Mouse (Mus musculus): ENCODE measurements around the gene Emilin2. TPM values are rescaled to one million over a fixed set of nuclear protein-coding genes. Genes with fewer than 3 reads are reported as not detected.
A peak's percentile ranks its signal among the peaks of the same experiment; 100 is the strongest.

The Emilin2 gene
- polyA plus RNA-seq, 1 experiment from 2014 or later, result 0.59 TPM

- no peaks in the 10 kb centered on the region for H3K27me3 ChIP-seq
- in situ Hi-C loops (cut with MboI; ENCODE audit: low pct_unique_long_range_greater_than_20kb), result no loop called here
- no peak for TF ChIP-seq CTCF (IDR thresholded peaks at IDR 0.05)
- DNase-seq (ENCODE audit: low read depth, low spot score), result no peak
- ChIA-PET POLR2A (no interaction called here), CTCF (no interaction called here)
- ATAC-seq, result no peak
These were observed 24.2 kb downstream of the Emilin2 start for GRCm38 (mm10) chr17:71287586-71287985.

DNA sequence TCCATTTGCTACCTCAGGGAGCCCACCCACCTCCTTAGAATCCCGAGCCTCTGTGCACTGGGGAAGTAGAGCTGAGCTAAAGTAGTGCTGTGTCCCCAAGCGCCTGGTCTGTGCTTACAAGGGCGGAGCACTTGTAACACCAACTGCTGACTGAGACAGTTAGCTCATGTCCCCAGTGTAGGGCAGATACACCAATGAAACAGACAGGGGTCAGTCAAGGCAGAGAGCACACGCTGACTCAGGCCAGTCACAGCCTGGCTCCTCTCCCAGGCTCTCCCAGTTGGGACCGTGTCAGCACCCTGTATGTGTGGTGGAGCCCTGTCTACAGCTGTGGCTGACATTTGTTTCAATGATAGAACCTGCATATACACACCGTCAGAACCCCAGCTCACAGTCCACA, 25.8 kb downstream of the Emilin2 start:
- ATAC-seq (no peak), DNase-seq (ENCODE audit: low read depth, low spot score) (no peak)
- in situ Hi-C loops (cut with MboI; ENCODE audit: low pct_unique_long_range_greater_than_20kb), result no loop called here
- ChIA-PET POLR2A (no interaction called here), CTCF (interaction anchor here (0.5 to 1.5 kb wide), 6 partner anchors 9 to 88 kb away, joined by 3 to 4 read pairs (median 3); no protein-coding TSS in a partner anchor)
- no peaks in the 10 kb centered on the region for H3K27me3 ChIP-seq
- TF ChIP-seq CTCF (IDR thresholded peaks at IDR 0.05), result no peak

- ATAC-seq (peak; percentile 95), DNase-seq (ENCODE audit: low read depth, low spot score) (peak; percentile 37)
- no peaks in the 10 kb centered on the region for H3K27me3 ChIP-seq
- TF ChIP-seq CTCF (IDR thresholded peaks at IDR 0.05), result no peak
- in situ Hi-C loops (cut with MboI; ENCODE audit: low pct_unique_long_range_greater_than_20kb), result no loop called here
- CTCF ChIA-PET, result interaction anchor here (0.9 to 1.5 kb wide), 3 partner anchors 17 to 87 kb away, joined by 3 to 4 read pairs (median 4); no protein-coding TSS in a partner anchor
- POLR2A ChIA-PET, result no interaction called here
These were observed 26.9 kb downstream of the Emilin2 start for GRCm38 (mm10) chr17:71284890-71285289.

- POLR2A ChIA-PET, result no interaction called here
- in situ Hi-C loops (cut with MboI; ENCODE audit: low pct_unique_long_range_greater_than_20kb), result no loop called here
- TF ChIP-seq CTCF (IDR thresholded peaks at IDR 0.05), result no peak
- CTCF ChIA-PET, result interaction anchor here (1.1 to 1.3 kb wide), 2 partner anchors 17 to 23 kb away, joined by 3 read pairs; no protein-coding TSS in a partner anchor
- ATAC-seq, result no peak
- no peak for DNase-seq (ENCODE audit: low read depth, low spot score)
- H3K27me3 ChIP-seq, result no peaks in the 10 kb centered on the region
These were observed 28.5 kb downstream of the Emilin2 start for GRCm38 (mm10) chr17:71283237-71283636.

DNA sequence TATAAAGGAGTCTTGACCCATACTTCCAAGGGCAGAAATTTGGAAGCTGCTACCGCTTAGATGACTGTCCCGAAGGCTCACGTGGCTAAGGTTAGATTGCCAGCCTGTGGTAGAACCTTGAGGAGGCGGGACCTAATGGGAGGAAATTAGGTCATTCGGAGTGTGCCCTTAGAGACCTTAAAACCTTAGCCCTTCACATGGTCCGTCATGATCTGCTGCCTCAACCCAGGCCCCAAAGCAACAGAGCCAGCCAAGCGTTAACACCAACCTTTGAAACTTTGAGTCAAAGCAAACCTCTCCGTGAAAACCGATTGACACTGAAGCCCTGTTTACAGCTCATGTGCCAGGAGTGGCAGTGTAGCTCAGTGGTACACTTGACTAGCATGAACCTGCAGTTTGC, 29.1 kb downstream of the Emilin2 start:
- CTCF ChIA-PET, result interaction anchor here (1.1 to 1.3 kb wide), 2 partner anchors 17 to 24 kb away, joined by 3 read pairs; no protein-coding TSS in a partner anchor
- DNase-seq (ENCODE audit: low read depth, low spot score), result no peak
- ATAC-seq, result no peak
- POLR2A ChIA-PET, result no interaction called here
- in situ Hi-C loops (cut with MboI; ENCODE audit: low pct_unique_long_range_greater_than_20kb), result no loop called here
- H3K27me3 ChIP-seq, result no peaks in the 10 kb centered on the region
- no peak for TF ChIP-seq CTCF (IDR thresholded peaks at IDR 0.05)

GRCm38 (mm10) chr17:71277701-71278491, 33.9 kb downstream of the Emilin2 start:
- DNase-seq (ENCODE audit: low read depth, low spot score), result no peak
- ChIA-PET CTCF (interaction anchor here (1.8 kb wide), 1 partner anchor 12 kb away, joined by 7 read pairs; no protein-coding TSS in a partner anchor), POLR2A (no interaction called here)
- no peaks in the 10 kb centered on the region for H3K27me3 ChIP-seq
- in situ Hi-C loops (cut with MboI; ENCODE audit: low pct_unique_long_range_greater_than_20kb), result no loop called here
- no peak for ATAC-seq
- TF ChIP-seq CTCF (IDR thresholded peaks at IDR 0.05), result no peak

- ChIA-PET CTCF (no interaction called here), POLR2A (no interaction called here)
- DNase-seq (ENCODE audit: low read depth, low spot score), result no peak
- no peaks in the 10 kb centered on the region for H3K27me3 ChIP-seq
- no peak for ATAC-seq
- no peak for TF ChIP-seq CTCF (IDR thresholded peaks at IDR 0.05)
- in situ Hi-C loops (cut with MboI; ENCODE audit: low pct_unique_long_range_greater_than_20kb), result no loop called here
These were observed 35.0 kb downstream of the Emilin2 start for GRCm38 (mm10) chr17:71276771-71277170.

GRCm38 (mm10) chr17:71273901-71274300, 37.9 kb downstream of the Emilin2 start:
- ATAC-seq (no peak), DNase-seq (ENCODE audit: low read depth, low spot score) (no peak)

GRCm38 (mm10) chr17:71268599-71268998, 43.2 kb downstream of the Emilin2 start:
- TF ChIP-seq CTCF (IDR thresholded peaks at IDR 0.05), result no peak
- ChIA-PET POLR2A (no interaction called here), CTCF (interaction anchor here (1.7 to 2.3 kb wide), 2 partner anchors 11 to 17 kb away, joined by 4 to 5 read pairs; no protein-coding TSS in a partner anchor)
- DNase-seq (ENCODE audit: low read depth, low spot score), result no peak
- in situ Hi-C loops (cut with MboI; ENCODE audit: low pct_unique_long_range_greater_than_20kb), result no loop called here
- ATAC-seq, result no peak
- H3K27me3 ChIP-seq, result no peaks in the 10 kb centered on the region

More at GRCm38 (mm10) chr17:71273901-71274300, 37.9 kb downstream of the Emilin2 start:
- ChIA-PET POLR2A (no interaction called here), CTCF (interaction anchor here (1.2 kb wide), 1 partner anchor 12 kb away, joined by 3 read pairs; no protein-coding TSS in a partner anchor)
- in situ Hi-C loops (cut with MboI; ENCODE audit: low pct_unique_long_range_greater_than_20kb), result no loop called here
- no peak for TF ChIP-seq CTCF (IDR thresholded peaks at IDR 0.05)
- H3K27me3 ChIP-seq, result no peaks in the 10 kb centered on the region

DNA sequence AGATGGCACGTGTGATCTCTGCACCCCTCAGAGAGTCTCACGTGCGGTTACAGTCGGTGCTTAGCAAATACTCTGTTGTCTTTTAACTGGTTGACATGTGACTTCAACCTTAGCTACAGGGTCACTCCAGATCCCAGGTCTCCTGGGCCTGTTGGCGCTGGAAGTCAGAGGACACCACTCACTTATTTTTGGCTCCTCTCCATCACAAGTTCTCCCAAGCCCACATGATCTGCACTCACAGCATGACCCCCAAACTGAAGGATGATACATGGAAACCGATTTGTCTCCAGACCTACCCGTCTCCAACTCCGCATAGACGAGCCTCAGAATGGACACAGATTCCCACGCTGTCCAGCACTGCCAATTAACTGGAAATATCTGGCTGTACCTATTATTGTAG, 43.6 kb downstream of the Emilin2 start:
- ATAC-seq (no peak), DNase-seq (ENCODE audit: low read depth, low spot score) (no peak)
- TF ChIP-seq CTCF (IDR thresholded peaks at IDR 0.05), result no peak
- no peaks in the 10 kb centered on the region for H3K27me3 ChIP-seq
- in situ Hi-C loops (cut with MboI; ENCODE audit: low pct_unique_long_range_greater_than_20kb), result no loop called here
- ChIA-PET POLR2A (no interaction called here), CTCF (interaction anchor here (1.7 kb wide), 1 partner anchor 17 kb away, joined by 4 read pairs; no protein-coding TSS in a partner anchor)

- ATAC-seq, result no peak
These were observed 44.4 kb downstream of the Emilin2 start for GRCm38 (mm10) chr17:71267374-71267773.

More at GRCm38 (mm10) chr17:71267374-71267773, 44.4 kb downstream of the Emilin2 start:
- ChIA-PET POLR2A (no interaction called here), CTCF (interaction anchor here (1.7 kb wide), 1 partner anchor 18 kb away, joined by 4 read pairs; no protein-coding TSS in a partner anchor)
- no peak for DNase-seq (ENCODE audit: low read depth, low spot score)
- in situ Hi-C loops (cut with MboI; ENCODE audit: low pct_unique_long_range_greater_than_20kb), result no loop called here
- TF ChIP-seq CTCF (IDR thresholded peaks at IDR 0.05), result no peak
- no peaks in the 10 kb centered on the region for H3K27me3 ChIP-seq
